Mouse (Mus musculus) embryonic facial prominence, embryonic 13.5 days (tissue): ENCODE data around the gene Pacsin2. TPM values are rescaled to one million over a fixed set of nuclear protein-coding genes. Genes with fewer than 3 reads are reported as not detected.
A peak's percentile ranks its signal among the peaks of the same experiment; 100 is the strongest.
"Not testable (repeated sequence)": the region's sequence is repeated elsewhere in the genome, so short reads cannot be mapped to it uniquely, and the experiment has no call there.

Source experiments
- ATAC-seq: fragments of 200-750 bp; cut with Nextera tagmentation; 2 replicates; pipeline ENCODE4 v1.8.0; 2017; ENCODE audit warnings: low read depth; ENCODE audit not compliant: insufficient number of reproducible peaks, insufficient read depth, low FRiP score, low TSS enrichment
- H3K27ac ChIP-seq: fragments of 300-500 bp; sonication (generic); 2 replicates; pipeline ENCODE4 v1.5.1; 2015; ENCODE audit warnings: moderate library complexity, mild to moderate bottlenecking, inconsistent platforms
- H3K27me3 ChIP-seq: fragments of 300-500 bp; sonication (generic); 2 replicates; pipeline ENCODE4 v1.6.1; 2015; ENCODE audit warnings: mild to moderate bottlenecking, inconsistent platforms
- H3K36me3 ChIP-seq: fragments of 300-500 bp; sonication (generic); 2 replicates; pipeline ENCODE4 v1.6.1; 2015; ENCODE audit warnings: mild to moderate bottlenecking, inconsistent platforms
- H3K4me1 ChIP-seq: fragments of 300-500 bp; sonication (generic); 2 replicates; pipeline ENCODE4 v1.6.1; 2015; ENCODE audit warnings: inconsistent platforms
- H3K4me2 ChIP-seq: fragments of 300-500 bp; sonication (generic); 2 replicates; pipeline ENCODE4 v1.6.1; 2015; ENCODE audit warnings: moderate library complexity, mild to moderate bottlenecking, inconsistent platforms
- H3K4me3 ChIP-seq: fragments of 300-500 bp; sonication (generic); 2 replicates; pipeline ENCODE4 v1.5.1; 2015; ENCODE audit warnings: mild to moderate bottlenecking, inconsistent platforms
- H3K9ac ChIP-seq: fragments of 300-500 bp; sonication (generic); 2 replicates; pipeline ENCODE4 v1.6.1; 2015; ENCODE audit warnings: mild to moderate bottlenecking, inconsistent platforms
- H3K9me3 ChIP-seq: fragments of 300-500 bp; sonication (generic); 2 replicates; pipeline ENCODE4 v1.6.1; 2016; ENCODE audit warnings: inconsistent platforms
- WGBS: fragments of 180-500 bp; shearing (Covaris S2); methylation state at CpG from one replicate; pipeline ENCODE4 v1.1.7; 2015; ENCODE audit warnings: mixed read lengths; 5-methylcytosine and 5-hydroxymethylcytosine counted together
- polyA plus RNA-seq: library from polyadenylated mRNA; unstranded; fragments of >200 nt; fragmentation: Nextera tagmentation; extraction: Ambion mirVana; gene quantifications from 2 replicates; pipeline ENCODE4 v1.2.1, GENCODE M21; 2015

Gene Pacsin2
- polyA plus RNA-seq, 1 experiment from 2014 or later: 49.6 TPM

GRCm38 (mm10) chr15:83463369-83464082, 880 bp downstream of the Pacsin2 start:
- H3K4me2 ChIP-seq: peak overlapping the region; percentile 93
- no peak for ATAC-seq
- H3K27ac ChIP-seq: peak overlapping the region; percentile 62; the same call in 1 of the 2 replicates
- H3K9ac ChIP-seq: peak overlapping the region; percentile 85
- no peaks in the 10 kb centered on the region for H3K9me3 ChIP-seq
- H3K36me3 ChIP-seq: no peaks in the 10 kb centered on the region
- H3K27me3 ChIP-seq: no peaks in the 10 kb centered on the region
- peaks cover 17% of the 10 kb centered on the region for H3K4me1 ChIP-seq
- H3K4me3 ChIP-seq: peak overlapping the region; percentile 73
- 6% methylated on average over 17 of the region's 17 CpGs for WGBS

- Histone ChIP-seq H3K4me2 (peak overlapping the region; percentile 93; the same call in 1 of the 2 replicates), H3K4me1 (peaks cover 17% of the 10 kb centered on the region)
- not testable (repeated sequence) for H3K9me3 ChIP-seq, H3K9ac ChIP-seq, H3K4me3 ChIP-seq, ATAC-seq, H3K27ac ChIP-seq, H3K27me3 ChIP-seq, H3K36me3 ChIP-seq
- WGBS: 81% methylated on average over 8 of the region's 8 CpGs
Observed at GRCm38 (mm10) chr15:83462349-83462748, 2.1 kb downstream of the Pacsin2 start.

- ATAC-seq: no peak
- H3K4me3 ChIP-seq: no peak overlapping the region
- H3K4me2 ChIP-seq: no peak overlapping the region
- peaks cover 17% of the 10 kb centered on the region for H3K4me1 ChIP-seq
- H3K9me3 ChIP-seq: no peaks in the 10 kb centered on the region
- no peak overlapping the region for H3K9ac ChIP-seq
- 80% methylated on average over 3 of the region's 3 CpGs for WGBS
- no peak overlapping the region for H3K27ac ChIP-seq
- H3K36me3 ChIP-seq: no peaks in the 10 kb centered on the region
- no peaks in the 10 kb centered on the region for H3K27me3 ChIP-seq
Observed at GRCm38 (mm10) chr15:83460891-83461290, 3.5 kb downstream of the Pacsin2 start.

- Histone ChIP-seq H3K27ac (no peak overlapping the region), H3K9me3 (no peaks in the 10 kb centered on the region), H3K4me3 (no peak overlapping the region), H3K4me1 (peaks cover 3% of the 10 kb centered on the region; the same call in 1 of the 2 replicates), H3K9ac (no peak overlapping the region), H3K27me3 (no peaks in the 10 kb centered on the region), H3K36me3 (no peaks in the 10 kb centered on the region), H3K4me2 (no peak overlapping the region)
- 93% methylated on average over 1 of the region's 1 CpGs for WGBS
- ATAC-seq: no peak
Observed at GRCm38 (mm10) chr15:83457541-83457940, 6.9 kb downstream of the Pacsin2 start.

- Histone ChIP-seq H3K9me3 (no peaks in the 10 kb centered on the region), H3K27me3 (no peaks in the 10 kb centered on the region), H3K4me1 (peaks cover 13% of the 10 kb centered on the region), H3K36me3 (no peaks in the 10 kb centered on the region), H3K27ac (no peak overlapping the region), H3K4me2 (no peak overlapping the region), H3K9ac (no peak overlapping the region), H3K4me3 (no peak overlapping the region)
- ATAC-seq: no peak
- WGBS: 91% methylated on average over 5 of the region's 5 CpGs
Observed at GRCm38 (mm10) chr15:83455637-83456036, 8.8 kb downstream of the Pacsin2 start.

- 77% methylated on average over 3 of the region's 3 CpGs for WGBS
- H3K9me3 ChIP-seq: no peaks in the 10 kb centered on the region
Observed at GRCm38 (mm10) chr15:83455034-83455433, 9.4 kb downstream of the Pacsin2 start.

GRCm38 (mm10) chr15:83454419-83454818, 10.0 kb downstream of the Pacsin2 start:
- Histone ChIP-seq H3K4me3 (no peak overlapping the region), H3K27ac (no peak overlapping the region), H3K9ac (no peak overlapping the region), H3K4me2 (no peak overlapping the region), H3K4me1 (peaks cover 13% of the 10 kb centered on the region), H3K9me3 (no peaks in the 10 kb centered on the region), H3K36me3 (no peaks in the 10 kb centered on the region), H3K27me3 (no peaks in the 10 kb centered on the region)
- ATAC-seq: no peak
- WGBS: 72% methylated on average over 7 of the region's 7 CpGs

More at GRCm38 (mm10) chr15:83455034-83455433, 9.4 kb downstream of the Pacsin2 start:
- H3K9ac ChIP-seq: no peak overlapping the region
- H3K4me3 ChIP-seq: no peak overlapping the region
- H3K4me2 ChIP-seq: no peak overlapping the region
- no peaks in the 10 kb centered on the region for H3K36me3 ChIP-seq
- no peak overlapping the region for H3K27ac ChIP-seq
- H3K4me1 ChIP-seq: peaks cover 13% of the 10 kb centered on the region
- H3K27me3 ChIP-seq: no peaks in the 10 kb centered on the region
- no peak for ATAC-seq

GRCm38 (mm10) chr15:83453879-83454278, 10.5 kb downstream of the Pacsin2 start:
- Histone ChIP-seq H3K27ac (no peak overlapping the region), H3K36me3 (no peaks in the 10 kb centered on the region), H3K4me2 (no peak overlapping the region), H3K9me3 (no peaks in the 10 kb centered on the region), H3K9ac (no peak overlapping the region), H3K4me1 (peaks cover 13% of the 10 kb centered on the region), H3K4me3 (no peak overlapping the region), H3K27me3 (no peaks in the 10 kb centered on the region)
- 82% methylated on average over 3 of the region's 3 CpGs for WGBS
- ATAC-seq: no peak

- H3K27ac ChIP-seq: no peak overlapping the region; the same call in 1 of the 2 replicates
- WGBS: 85% methylated on average over 7 of the region's 7 CpGs
- ATAC-seq: no peak
Observed at GRCm38 (mm10) chr15:83452219-83452760, 12.1 kb downstream of the Pacsin2 start.

GRCm38 (mm10) chr15:83451621-83452210, 12.7 kb downstream of the Pacsin2 start:
- WGBS: 68% methylated on average over 7 of the region's 7 CpGs
- H3K4me3 ChIP-seq: no peak overlapping the region
- no peaks in the 10 kb centered on the region for H3K9me3 ChIP-seq
- no peak overlapping the region for H3K4me2 ChIP-seq
- H3K9ac ChIP-seq: no peak overlapping the region
- no peaks in the 10 kb centered on the region for H3K27me3 ChIP-seq
- 0 out of 2 replicates have a peak, but pooled peaks have one; percentile 28 for ATAC-seq
- H3K27ac ChIP-seq: no peak overlapping the region; the same call in 1 of the 2 replicates
- H3K36me3 ChIP-seq: no peaks in the 10 kb centered on the region
- peaks cover 30% of the 10 kb centered on the region for H3K4me1 ChIP-seq

More at GRCm38 (mm10) chr15:83452219-83452760, 12.1 kb downstream of the Pacsin2 start:
- Histone ChIP-seq H3K4me1 (peaks cover 25% of the 10 kb centered on the region), H3K4me3 (no peak overlapping the region), H3K9me3 (no peaks in the 10 kb centered on the region), H3K27me3 (no peaks in the 10 kb centered on the region), H3K4me2 (no peak overlapping the region), H3K9ac (no peak overlapping the region), H3K36me3 (no peaks in the 10 kb centered on the region)

- ATAC-seq: no peak
- Histone ChIP-seq H3K27ac (no peak overlapping the region), H3K27me3 (no peaks in the 10 kb centered on the region), H3K9ac (no peak overlapping the region), H3K36me3 (no peaks in the 10 kb centered on the region), H3K4me3 (no peak overlapping the region), H3K4me2 (no peak overlapping the region), H3K9me3 (no peaks in the 10 kb centered on the region), H3K4me1 (peaks cover 45% of the 10 kb centered on the region)
- WGBS: 92% methylated on average over 2 of the region's 2 CpGs
Observed at GRCm38 (mm10) chr15:83450007-83450406, 14.4 kb downstream of the Pacsin2 start.

- H3K4me3 ChIP-seq: no peak overlapping the region
- no peaks in the 10 kb centered on the region for H3K36me3 ChIP-seq
- no peak overlapping the region for H3K4me2 ChIP-seq
- no peak overlapping the region for H3K9ac ChIP-seq
- no peaks in the 10 kb centered on the region for H3K9me3 ChIP-seq
- H3K4me1 ChIP-seq: peaks cover 57% of the 10 kb centered on the region
- no peak overlapping the region for H3K27ac ChIP-seq
- no peaks in the 10 kb centered on the region for H3K27me3 ChIP-seq
- 71% methylated on average over 5 of the region's 5 CpGs for WGBS
- no peak for ATAC-seq
Observed at GRCm38 (mm10) chr15:83448646-83449045, 15.8 kb downstream of the Pacsin2 start.
